Mouse (Mus musculus) adrenal gland, postnatal 4 days (tissue): ENCODE measurements around the gene Nefh. TPM values are rescaled to one million over a fixed set of nuclear protein-coding genes. Genes with fewer than 3 reads are reported as not detected.

Source experiments
- microRNA-seq: library from miRNA; unstranded; fragments of <30 nt; microRNA quantifications from one replicate; pipeline ENCODE4 v1.2.0, GENCODE M21; 2021
- total RNA-seq, 2 experiments: library from RNA; stranded (reverse); gene quantifications; 2 replicates each; pipeline ENCODE4 v1.2.3; 2021

The Nefh gene
- total RNA-seq, 2 experiments from 2014 or later: 3.0 to 3.9 TPM

Small RNA genes lying within 50 kb of the gene (microRNA-seq; reads per million reads assigned to microRNA genes)
- gene Mir6918: 1.6 reads per million

Other genes with a start within 250 kb of the Nefh start
- gene Uqcr10, start 243.7 kb downstream of the Nefh start, total RNA-seq: 100 to 1,000 TPM; 558 to 634 TPM
- gene Zmat5, start 243.4 kb downstream of the Nefh start, total RNA-seq: 10 to 100 TPM; 45.4 to 45.7 TPM
- under 1 TPM; 0.20 to 0.50 TPM for gene Cabp7, start 201.3 kb downstream of the Nefh start, total RNA-seq
- gene Nf2, start 98.5 kb downstream of the Nefh start, total RNA-seq: 10 to 100 TPM; 85.2 to 90.4 TPM
- gene Nipsnap1, start 74.1 kb downstream of the Nefh start, total RNA-seq: 10 to 100 TPM; 55.8 to 55.9 TPM
- gene Thoc5, start 52.7 kb downstream of the Nefh start, total RNA-seq: 10 to 100 TPM; 36.3 to 37.6 TPM
- gene Ap1b1, start 38.8 kb upstream of the Nefh start, total RNA-seq: 10 to 100 TPM; 69.9 to 78.3 TPM
- gene Rasl10a, start 110.1 kb upstream of the Nefh start, total RNA-seq: 1 to 10 TPM in 1 of 2 experiments, under 1 TPM in 1; 0.65 to 1.2 TPM
- gene Gas2l1, start 117.3 kb upstream of the Nefh start, total RNA-seq: 10 to 100 TPM; 39.2 to 39.8 TPM
- 10 to 100 TPM; 29.5 to 34.1 TPM for gene Rhbdd3, start 150.9 kb upstream of the Nefh start, total RNA-seq
- gene Ewsr1, start 151.2 kb upstream of the Nefh start, total RNA-seq: 100 to 1,000 TPM; 523 to 585 TPM
- gene Emid1, start 204.2 kb upstream of the Nefh start, total RNA-seq: 10 to 100 TPM; 16.2 to 31.4 TPM